Mouse (Mus musculus) heart, postnatal 0 days (tissue): ENCODE data around the gene Efcab3.

ENCODE experiments used
- CTCF ChIP-seq: IDR thresholded peaks from 2 replicates; pipeline ENCODE4 v1.5.1; 2016; ENCODE audit warnings: antibody characterized with exemption, control low read depth, low read depth
- EP300 ChIP-seq: IDR thresholded peaks from 2 replicates; pipeline ENCODE4 v1.6.1; 2016; ENCODE audit warnings: antibody characterized with exemption, low read depth

DNA sequence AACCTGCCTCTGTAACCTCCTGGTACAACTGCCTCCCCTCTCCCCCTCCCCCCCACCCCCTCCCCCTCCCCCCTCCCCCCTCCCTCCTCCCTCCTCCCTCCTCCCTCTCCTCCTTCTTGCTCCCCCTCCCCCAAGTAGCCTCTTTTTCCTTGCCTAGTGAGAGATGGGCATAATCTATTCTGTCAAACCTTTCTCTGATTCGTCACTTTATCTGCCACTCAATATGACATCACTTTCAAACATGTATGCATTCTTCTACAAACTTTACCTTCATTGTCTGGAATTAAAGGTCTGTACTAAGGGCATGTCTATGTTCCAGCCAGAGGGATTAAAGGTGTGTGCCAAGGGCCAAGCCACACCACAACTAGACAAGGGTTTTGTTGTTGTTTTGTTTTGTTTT lies 86.4 kb downstream of the Efcab3 start:
- TF ChIP-seq CTCF (no peak), EP300 (no peak)
